ENCODE assay signal across 8 mouse cellular contexts in genomic region chr17:56350694-56351093, GRCm38 (mm10). TPM values are rescaled to one million over a fixed set of nuclear protein-coding genes. Genes with fewer than 3 reads are reported as not detected.
DNase-seq lines count a peak whose midpoint lies in the region; ATAC-seq lines count a peak whose summit lies in the region.

No protein-coding gene starts in this region.

- no peak overlapping the region for H3K27ac ChIP-seq in hindbrain, embryonic 13.5 days

- ATAC-seq in hindbrain, embryonic 13.5 days (ENCODE audit: low FRiP score): peak; percentile 46

- no peak overlapping the region for H3K4me3 ChIP-seq in hindbrain, embryonic 13.5 days

- H3K9me3 ChIP-seq in hindbrain, embryonic 13.5 days: no peaks in the 10 kb centered on the region

- peaks cover 39% of the 10 kb centered on the region for H3K4me1 ChIP-seq in hindbrain, embryonic 13.5 days (replicated peaks)

- peaks cover 45% of the 10 kb centered on the region for H3K36me3 ChIP-seq in hindbrain, embryonic 13.5 days

- no peak overlapping the region for H3K4me2 ChIP-seq in hindbrain, embryonic 13.5 days

- H3K9ac ChIP-seq in hindbrain, embryonic 13.5 days: no peak overlapping the region

- 43% methylated on average over 2 of the region's 2 CpGs for WGBS in hindbrain, embryonic 13.5 days

- DNase-seq in R1 (ENCODE audit: low read depth, low spot score): peak; percentile 77
- DNase-seq in cerebellum, postnatal 10 days: peak; percentile 93 to 95
- DNase-seq in frontal cortex, postnatal 25 days (ENCODE audit: low spot score in 2 of 2): peak; percentile 70 to 73
- peak; percentile 80 to 81 for DNase-seq in layer of hippocampus, postnatal 14 days (ENCODE audit: low spot score in 2 of 2)
- DNase-seq in lung, postnatal 4 days: peak; percentile 63 to 88
- DNase-seq in retina, postnatal 7 days (ENCODE audit: low read depth, low spot score): peak; percentile 77
- peak; percentile 61 for DNase-seq in urinary bladder, postnatal 10 days (ENCODE audit: low spot score)

- no peaks in the 10 kb centered on the region for H3K27me3 ChIP-seq in hindbrain, embryonic 13.5 days

RNA-seq across cellular contexts. Expression of gene Kdm4b, which starts 24.8 kb away (rescaled TPM):
- polyA plus RNA-seq in hindbrain, embryonic 13.5 days (2015; fragmentation: Nextera tagmentation; extraction: Ambion mirVana): 66.0 and 66.7 TPM in 2 replicates
- 10 to 100 TPM; 79.7 to 84.5 TPM for total RNA-seq in layer of hippocampus, postnatal 14 days (2021)

RNA-seq across cellular contexts. Expression of gene Uhrf1, which starts 47.6 kb away (rescaled TPM):
- polyA plus RNA-seq in hindbrain, embryonic 13.5 days (2015; fragmentation: Nextera tagmentation; extraction: Ambion mirVana): 27.1 and 29.6 TPM in 2 replicates
- 1 to 10 TPM; 2.4 to 5.0 TPM for total RNA-seq in layer of hippocampus, postnatal 14 days (2021)

RNA-seq across cellular contexts. Expression of gene Arrdc5, which starts 50.6 kb away (rescaled TPM):
- not detected in 2 replicates for polyA plus RNA-seq in hindbrain, embryonic 13.5 days (2015; fragmentation: Nextera tagmentation; extraction: Ambion mirVana)
- total RNA-seq in layer of hippocampus, postnatal 14 days (2021): not detected

RNA-seq across cellular contexts. Expression of gene Plin3, which starts 58.0 kb away (rescaled TPM):
- 20.0 and 23.5 TPM in 2 replicates for polyA plus RNA-seq in hindbrain, embryonic 13.5 days (2015; fragmentation: Nextera tagmentation; extraction: Ambion mirVana)
- total RNA-seq in layer of hippocampus, postnatal 14 days (2021): 1 to 10 TPM; 5.1 to 9.1 TPM
